Mouse (Mus musculus) monocyte, adult 2 months (primary cell): ENCODE measurements around the gene Ifnab.
A peak's percentile ranks its signal among the peaks of the same experiment; 100 is the strongest.

Experiments used
- DNase-seq, 2 experiments: peaks; one replicate each; pipeline ENCODE4 v3.0.0; 2022; ENCODE audit warnings: low spot score in 2 of 2, low read depth in 1 of 2

Ifnab gene

DNA sequence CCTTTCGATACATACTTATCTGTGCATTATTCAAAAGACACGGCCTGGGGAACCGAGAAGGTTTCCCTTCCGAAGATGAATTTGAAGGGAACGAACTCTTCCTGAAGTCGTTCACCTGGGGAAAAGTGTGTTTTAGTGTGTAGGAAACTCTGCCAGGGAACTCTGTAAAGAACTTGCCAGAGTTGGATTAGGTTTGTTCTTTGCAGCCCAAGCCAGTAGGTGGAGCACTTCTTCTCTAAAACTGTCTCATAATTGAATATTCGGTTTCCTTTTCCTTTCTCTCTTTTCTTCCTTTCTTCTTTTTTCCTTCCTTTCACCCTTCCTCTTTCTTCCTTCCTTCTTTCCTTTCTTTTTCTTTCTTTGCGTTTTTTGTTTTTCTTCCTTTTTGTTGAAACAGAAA lies 10.8 kb downstream of the Ifnab start:
- no peak for DNase-seq

DNA sequence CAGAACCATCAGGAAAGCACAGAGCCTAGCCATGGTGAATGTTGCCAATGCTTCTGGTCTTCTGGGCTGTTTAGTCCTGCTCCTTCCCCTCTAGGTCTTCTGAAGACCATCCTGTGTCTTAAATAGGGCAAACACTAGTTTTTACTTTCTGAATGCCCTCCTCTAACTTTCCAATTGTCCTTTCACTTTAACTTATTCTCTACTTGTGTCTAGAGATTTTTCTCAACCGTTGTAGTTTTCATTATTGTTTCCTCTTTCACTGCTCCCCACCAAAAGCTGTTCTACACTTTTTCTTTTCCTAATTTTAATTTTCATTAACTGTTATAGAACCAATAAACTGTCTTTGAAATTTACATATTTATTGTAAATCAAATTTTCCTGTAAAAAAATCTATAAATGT lies 14.3 kb downstream of the Ifnab start, which contains the start of gene Ifna16:
Gene Ifna16, minus strand, starts transcription at position 101 of the 400 bp plus-strand sequence.
- no peak for DNase-seq

DNA sequence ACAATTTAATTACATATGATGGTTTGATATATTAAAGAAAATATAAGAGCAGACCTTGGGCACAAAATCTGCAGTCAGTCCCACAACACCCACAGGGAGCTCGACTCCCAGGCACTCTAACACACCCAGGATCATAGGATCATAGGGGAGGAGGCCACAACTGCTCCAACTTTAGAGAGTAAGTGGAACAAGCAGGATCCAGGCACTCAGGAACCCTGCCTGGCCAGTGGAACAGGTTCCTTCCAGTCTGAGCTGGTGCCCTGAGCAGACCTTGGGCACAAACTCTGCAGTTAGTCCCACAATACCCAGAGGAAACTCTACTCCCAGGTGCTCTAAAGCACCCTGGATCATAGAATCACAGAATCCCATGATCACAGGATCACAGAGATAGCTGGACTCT lies 35.7 kb downstream of the Ifnab start:
- DNase-seq, result no peak

DNA sequence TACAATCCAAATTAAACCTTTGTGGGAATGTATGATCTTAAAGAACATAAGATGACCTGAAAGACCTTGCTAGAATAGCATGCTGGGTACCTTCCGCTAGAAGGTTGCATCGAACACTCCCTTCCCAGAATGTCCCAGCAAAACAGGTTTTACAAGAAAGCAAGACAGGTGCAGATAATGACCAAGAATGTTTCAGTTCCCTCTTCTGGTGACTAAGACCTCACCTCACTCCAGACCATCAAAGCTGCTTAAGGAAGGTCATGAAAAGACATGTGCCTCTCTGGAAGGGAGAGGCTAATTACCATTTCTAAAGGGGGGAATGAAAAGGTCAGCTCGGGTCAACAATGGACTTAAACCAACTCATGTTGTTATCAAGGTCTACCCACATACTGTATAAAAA lies 37.5 kb downstream of the Ifnab start:
- no peak for DNase-seq

DNA sequence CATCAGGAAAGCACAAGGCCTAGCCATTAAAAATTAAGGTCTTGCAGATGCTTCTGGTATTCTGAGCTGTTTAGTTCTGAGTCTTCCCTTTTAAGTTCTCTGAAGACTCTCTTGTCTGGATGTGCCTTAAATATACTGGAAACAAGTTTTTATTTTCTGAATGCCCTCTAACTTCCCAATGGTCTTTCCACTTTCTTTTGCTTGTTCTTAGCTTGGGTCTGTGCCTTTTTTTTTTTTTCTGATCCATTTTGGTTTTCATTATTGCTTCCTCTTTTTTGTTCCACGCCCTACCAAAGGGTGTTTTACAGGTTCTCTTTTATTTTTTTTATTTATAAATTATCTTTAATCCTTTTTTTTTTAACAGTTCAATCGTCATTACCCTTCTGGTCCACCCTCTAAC lies 46.8 kb downstream of the Ifnab start, which contains the start of gene Ifna13:
Gene Ifna13, minus strand, starts transcription at position 101 of the 400 bp plus-strand sequence.
- DNase-seq, result no peak

DNA sequence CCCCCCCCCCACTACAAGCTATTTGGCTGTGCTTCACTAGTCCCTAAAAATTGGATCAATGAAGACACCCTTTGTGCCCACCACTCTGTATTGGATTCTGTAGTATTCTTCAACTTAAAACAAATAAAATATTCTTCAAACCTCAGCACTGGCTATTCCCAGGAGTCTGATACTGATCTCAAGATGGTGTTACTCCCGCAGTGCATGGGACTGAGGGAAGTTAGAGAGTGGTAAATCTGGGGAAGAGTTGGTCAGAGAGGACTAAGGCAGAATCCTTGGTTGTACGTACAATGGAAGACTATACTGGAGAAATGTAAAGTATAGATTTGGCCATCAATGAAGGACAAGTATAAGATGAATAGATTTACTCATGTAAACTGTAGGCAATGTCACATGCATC lies 48.6 kb downstream of the Ifnab start:
- DNase-seq, result no peak

DNA sequence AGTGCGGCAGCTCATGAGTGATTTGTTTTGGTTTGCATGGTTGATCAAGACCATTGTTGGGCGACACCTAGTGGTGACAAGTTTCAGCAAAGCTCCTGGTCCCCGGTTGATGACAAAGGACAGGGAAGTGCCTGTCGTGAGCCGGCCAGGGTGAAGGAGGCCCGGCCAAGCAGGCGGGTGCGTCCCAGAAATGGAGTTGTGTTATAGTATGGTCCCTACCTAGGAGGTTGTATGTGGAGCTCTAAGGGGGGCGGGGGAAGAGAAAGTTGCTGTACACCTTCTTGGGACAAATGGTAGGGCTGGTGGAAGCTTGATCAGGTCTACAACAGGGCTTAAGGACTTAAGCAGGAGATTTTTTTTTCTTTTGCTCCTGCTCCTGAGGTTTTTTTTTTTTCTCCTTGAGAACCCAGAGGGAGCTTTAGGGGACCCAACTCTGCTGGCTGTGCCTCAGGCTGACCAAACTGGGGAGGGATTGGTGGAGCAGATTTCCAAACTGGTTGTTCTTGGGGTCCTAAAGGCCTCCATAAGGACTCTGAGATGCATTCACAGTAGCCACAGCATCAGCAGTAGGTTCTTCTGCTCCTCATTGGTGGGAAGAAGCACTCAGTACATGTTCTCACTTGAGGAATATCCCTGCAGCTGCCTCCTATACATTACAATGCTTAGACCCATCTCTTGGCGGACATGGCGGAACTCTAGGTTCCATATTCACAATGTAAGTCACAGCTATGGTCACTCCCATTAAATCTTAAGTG lies 49.9 kb downstream of the Ifnab start:
- peak; percentile 69 to 79 for DNase-seq

DNA sequence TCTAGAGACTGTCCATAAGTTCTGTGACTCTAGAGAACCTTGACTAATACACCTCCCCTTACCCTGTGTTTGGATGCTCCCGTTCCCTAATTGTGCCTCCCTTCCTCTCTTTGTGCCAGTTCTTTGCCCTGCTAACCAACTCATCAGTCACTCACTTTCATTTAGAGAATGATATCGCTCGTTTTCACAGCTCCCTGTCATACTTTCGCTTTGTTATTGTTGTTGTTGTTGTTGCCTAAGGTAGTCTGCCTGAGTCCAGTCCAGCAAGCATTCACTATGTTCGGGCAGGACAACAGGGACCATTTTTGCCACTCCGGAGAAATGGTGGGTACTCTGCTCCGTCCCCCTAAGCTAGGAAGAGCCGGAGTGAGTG lies 50.5 kb downstream of the Ifnab start:
- no peak for DNase-seq
